Comparison of ENCODE assay signal across 8 mouse cellular contexts in genomic region chr10:81406504-81407440, GRCm38 (mm10). TPM values are rescaled to one million over a fixed set of nuclear protein-coding genes. Genes with fewer than 3 reads are reported as not detected.
DNase-seq lines count a peak whose midpoint lies in the region; ATAC-seq and TF ChIP-seq lines count a peak whose summit lies in the region.

No protein-coding gene starts in this region.

- peaks cover 92% of the 10 kb centered on the region for H3K4me1 ChIP-seq in heart, embryonic 10.5 days
- H3K4me1 ChIP-seq in G1E (ENCODE audit: insufficient read depth, low read depth, low read length): peaks cover 91% of the 10 kb centered on the region
- H3K4me1 ChIP-seq in forebrain, postnatal 0 days (ENCODE audit: insufficient read depth): peaks cover 8% of the 10 kb centered on the region
- H3K4me1 ChIP-seq in liver, embryonic 16.5 days (ENCODE audit: control insufficient read depth, low read depth, low read length): peaks cover 45% of the 10 kb centered on the region

- peak overlapping the region; percentile 54 for H3K4me3 ChIP-seq in heart, embryonic 10.5 days
- H3K4me3 ChIP-seq in G1E (ENCODE audit: low read depth, low read length): peak overlapping the region; percentile 63; the same call in 1 of the 2 replicates
- H3K4me3 ChIP-seq in forebrain, postnatal 0 days (ENCODE audit: low read depth, low read length): no peak overlapping the region
- H3K4me3 ChIP-seq in liver, embryonic 16.5 days (ENCODE audit: low read depth, low read length): peak overlapping the region; percentile 40

- peak overlapping the region; percentile 10; the same call in 1 of the 2 replicates for H3K4me2 ChIP-seq in forebrain, postnatal 0 days (ENCODE audit: low read depth)
- peak overlapping the region; percentile 28; the same call in 1 of the 2 replicates for H3K4me2 ChIP-seq in liver, embryonic 16.5 days (ENCODE audit: low read depth, low read length)

- no peak for TF ChIP-seq CTCF in G1E (IDR thresholded peaks at IDR 0.05; ENCODE audit: low read depth, low read length)
- no peak for TF ChIP-seq CTCF in forebrain, postnatal 0 days (IDR thresholded peaks at IDR 0.05; ENCODE audit: low read depth)

- H3K36me3 ChIP-seq in heart, embryonic 10.5 days: peaks cover 30% of the 10 kb centered on the region
- peaks cover 38% of the 10 kb centered on the region for H3K36me3 ChIP-seq in G1E (replicated peaks)
- peaks cover 27% of the 10 kb centered on the region; the same call in 1 of the 2 replicates for H3K36me3 ChIP-seq in forebrain, postnatal 0 days (ENCODE audit: insufficient read depth)
- H3K36me3 ChIP-seq in liver, embryonic 16.5 days (ENCODE audit: control insufficient read depth, insufficient read depth): no peaks in the 10 kb centered on the region

- H3K27ac ChIP-seq in heart, embryonic 10.5 days: peak overlapping the region; percentile 86
- H3K27ac ChIP-seq in forebrain, postnatal 0 days (ENCODE audit: low read depth, low read length): no peak overlapping the region
- H3K27ac ChIP-seq in liver, embryonic 16.5 days (ENCODE audit: low read length): no peak overlapping the region

- no peaks in the 10 kb centered on the region for H3K9me3 ChIP-seq in heart, embryonic 10.5 days
- no peaks in the 10 kb centered on the region for H3K9me3 ChIP-seq in G1E (replicated peaks)
- no peaks in the 10 kb centered on the region for H3K9me3 ChIP-seq in forebrain, postnatal 0 days (ENCODE audit: low read length)
- H3K9me3 ChIP-seq in liver, embryonic 16.5 days (replicated peaks; ENCODE audit: control insufficient read depth, low read length): no peaks in the 10 kb centered on the region

- H3K27me3 ChIP-seq in heart, embryonic 10.5 days (ENCODE audit: insufficient read depth, poor library complexity, severe bottlenecking): peaks cover 63% of the 10 kb centered on the region
- peaks cover 40% of the 10 kb centered on the region; the same call in 1 of the 2 replicates for H3K27me3 ChIP-seq in G1E (ENCODE audit: insufficient read depth, low read length)
- no peaks in the 10 kb centered on the region for H3K27me3 ChIP-seq in forebrain, postnatal 0 days (ENCODE audit: insufficient read depth, low read length)
- peaks cover 39% of the 10 kb centered on the region for H3K27me3 ChIP-seq in liver, embryonic 16.5 days (ENCODE audit: control insufficient read depth, insufficient read depth, low read depth, low read length)

- DNase-seq in heart, embryonic 10.5 days (ENCODE audit: low spot score): no peak
- DNase-seq in heart, postnatal 4 days: no peak
- no peak for DNase-seq in G1E (ENCODE audit: low spot score)
- no peak for DNase-seq in forebrain, postnatal 0 days
- DNase-seq in layer of hippocampus, postnatal 10 days (ENCODE audit: low spot score in 2 of 2): no peak
- no peak for DNase-seq in left cerebral cortex, adult 9 months (ENCODE audit: low spot score in 2 of 2)

- WGBS in heart, embryonic 10.5 days: 15% methylated on average over 24 of the region's 24 CpGs
- 37% methylated on average over 24 of the region's 24 CpGs for WGBS in forebrain, postnatal 0 days
- 21% methylated on average over 24 of the region's 24 CpGs for WGBS in liver, embryonic 16.5 days (ENCODE audit: insufficient replicate concordance)

- no peak for ATAC-seq in G1E (ENCODE audit: extremely low read depth, insufficient number of reproducible peaks, low FRiP score, poor library complexity, severe bottlenecking)
- ATAC-seq in forebrain, postnatal 0 days: no peak
- no peak for ATAC-seq in liver, embryonic 16.5 days (ENCODE audit: low read depth)
- ATAC-seq in erythroid progenitor cell, adult 5-6 weeks (replicated peaks; ENCODE audit: low FRiP score, poor library complexity, severe bottlenecking): no peak

- H3K9ac ChIP-seq in forebrain, postnatal 0 days: no peak overlapping the region
- no peak overlapping the region; the same call in 1 of the 2 replicates for H3K9ac ChIP-seq in liver, embryonic 16.5 days (ENCODE audit: low read depth, low read length)

RNA-seq across cellular contexts. Expression of gene Smim24, which starts 13.9 kb away (rescaled TPM):
- 3.4 and 4.0 TPM in 2 replicates for polyA plus RNA-seq in heart, embryonic 10.5 days (2016; fragmentation: Nextera tagmentation; extraction: Ambion mirVana)
- total RNA-seq in heart, postnatal 4 days (2021): 1 to 10 TPM; 1.9 to 2.4 TPM
- 6.5 and 13.8 TPM in 2 replicates for total RNA-seq in G1E (2014; fragmentation: Nextera tagmentation)
- 1.9 and 3.5 TPM in 2 replicates for total RNA-seq in G1E (2017)
- polyA plus RNA-seq in G1E (2012): 1.6 and 1.8 TPM in 2 replicates
- total RNA-seq in forebrain, postnatal 0 days (2014; rRNA removed): 0.77 and 1.3 TPM in 2 replicates
- 1.7 TPM in 2 replicates for polyA plus RNA-seq in forebrain, postnatal 0 days (2015; fragmentation: Nextera tagmentation; extraction: Ambion mirVana)
- polyA plus RNA-seq in liver, embryonic 16.5 days (2015; fragmentation: Nextera tagmentation; extraction: Ambion mirVana): 1.7 and 4.1 TPM in 2 replicates
- total RNA-seq in erythroid progenitor cell, adult 5-6 weeks (2015; ENCODE audit: low replicate concordance): 5.4 and 7.5 TPM in 2 replicates
- 4.2 TPM in 1 of 2 replicates, not detected in the other for total RNA-seq in erythroid progenitor cell, adult 5-6 weeks (2017; ENCODE audit: low replicate concordance)
- 1 to 10 TPM; 2.6 to 3.0 TPM for total RNA-seq in layer of hippocampus, postnatal 10 days (2021)

RNA-seq across cellular contexts. Expression of gene Gm48552, which starts 18.0 kb away (rescaled TPM):
- polyA plus RNA-seq in heart, embryonic 10.5 days (2016; fragmentation: Nextera tagmentation; extraction: Ambion mirVana): 1.1 and 1.7 TPM in 2 replicates
- under 1 TPM; 0.72 to 0.98 TPM for total RNA-seq in heart, postnatal 4 days (2021)
- 1.2 and 3.1 TPM in 2 replicates for total RNA-seq in G1E (2014; fragmentation: Nextera tagmentation)
- 0.38 and 0.93 TPM in 2 replicates for total RNA-seq in G1E (2017)
- polyA plus RNA-seq in G1E (2012): 7.2 and 7.4 TPM in 2 replicates
- total RNA-seq in forebrain, postnatal 0 days (2014; rRNA removed): 5.8 and 16.6 TPM in 2 replicates
- 1.9 and 3.7 TPM in 2 replicates for polyA plus RNA-seq in forebrain, postnatal 0 days (2015; fragmentation: Nextera tagmentation; extraction: Ambion mirVana)
- 0.44 and 0.48 TPM in 2 replicates for polyA plus RNA-seq in liver, embryonic 16.5 days (2015; fragmentation: Nextera tagmentation; extraction: Ambion mirVana)
- not detected in 2 replicates for total RNA-seq in erythroid progenitor cell, adult 5-6 weeks (2015; ENCODE audit: low replicate concordance)
- total RNA-seq in erythroid progenitor cell, adult 5-6 weeks (2017; ENCODE audit: low replicate concordance): not detected in 2 replicates
- total RNA-seq in layer of hippocampus, postnatal 10 days (2021): 1 to 10 TPM; 1.1 to 3.5 TPM

RNA-seq across cellular contexts. Expression of gene Gm48551, which starts 22.5 kb away (rescaled TPM):
- polyA plus RNA-seq in heart, embryonic 10.5 days (2016; fragmentation: Nextera tagmentation; extraction: Ambion mirVana): 2.2 and 3.1 TPM in 2 replicates
- total RNA-seq in heart, postnatal 4 days (2021): under 1 TPM; 0.55 to 0.70 TPM
- total RNA-seq in G1E (2014; fragmentation: Nextera tagmentation): 1.1 TPM in 1 of 2 replicates, not detected in the other
- 2.6 and 4.1 TPM in 2 replicates for total RNA-seq in G1E (2017)
- polyA plus RNA-seq in G1E (2012): 0.72 and 1.3 TPM in 2 replicates
- total RNA-seq in forebrain, postnatal 0 days (2014; rRNA removed): 2.5 and 3.3 TPM in 2 replicates
- 5.0 and 7.3 TPM in 2 replicates for polyA plus RNA-seq in forebrain, postnatal 0 days (2015; fragmentation: Nextera tagmentation; extraction: Ambion mirVana)
- 0.54 and 0.55 TPM in 2 replicates for polyA plus RNA-seq in liver, embryonic 16.5 days (2015; fragmentation: Nextera tagmentation; extraction: Ambion mirVana)
- 2.1 and 4.3 TPM in 2 replicates for total RNA-seq in erythroid progenitor cell, adult 5-6 weeks (2015; ENCODE audit: low replicate concordance)
- not detected in 2 replicates for total RNA-seq in erythroid progenitor cell, adult 5-6 weeks (2017; ENCODE audit: low replicate concordance)
- 1 to 10 TPM; 2.3 to 4.5 TPM for total RNA-seq in layer of hippocampus, postnatal 10 days (2021)

RNA-seq across cellular contexts. Expression of gene Dohh, which starts 22.5 kb away (rescaled TPM):
- 100 and 105 TPM in 2 replicates for polyA plus RNA-seq in heart, embryonic 10.5 days (2016; fragmentation: Nextera tagmentation; extraction: Ambion mirVana)
- 10 to 100 TPM; 52.9 to 55.9 TPM for total RNA-seq in heart, postnatal 4 days (2021)
- total RNA-seq in G1E (2014; fragmentation: Nextera tagmentation) (9.6 and 11.9 TPM in 2 replicates), G1E (2017) (60.4 and 69.7 TPM in 2 replicates)
- 186 and 220 TPM in 2 replicates for polyA plus RNA-seq in G1E (2012)
- 126 and 139 TPM in 2 replicates for total RNA-seq in forebrain, postnatal 0 days (2014; rRNA removed)
- polyA plus RNA-seq in forebrain, postnatal 0 days (2015; fragmentation: Nextera tagmentation; extraction: Ambion mirVana): 111 and 125 TPM in 2 replicates
- 46.3 and 48.3 TPM in 2 replicates for polyA plus RNA-seq in liver, embryonic 16.5 days (2015; fragmentation: Nextera tagmentation; extraction: Ambion mirVana)
- total RNA-seq in erythroid progenitor cell, adult 5-6 weeks (2015; ENCODE audit: low replicate concordance): 8.8 TPM in 1 of 2 replicates, not detected in the other
- 4.0 and 17.2 TPM in 2 replicates for total RNA-seq in erythroid progenitor cell, adult 5-6 weeks (2017; ENCODE audit: low replicate concordance)
- total RNA-seq in layer of hippocampus, postnatal 10 days (2021): 10 to 100 TPM; 72.0 to 77.3 TPM

RNA-seq across cellular contexts. Expression of gene Fzr1, which starts 28.5 kb away (rescaled TPM):
- polyA plus RNA-seq in heart, embryonic 10.5 days (2016; fragmentation: Nextera tagmentation; extraction: Ambion mirVana): 105 and 117 TPM in 2 replicates
- 10 to 100 TPM; 55.4 to 56.8 TPM for total RNA-seq in heart, postnatal 4 days (2021)
- total RNA-seq in G1E (2014; fragmentation: Nextera tagmentation) (29.7 and 65.2 TPM in 2 replicates), G1E (2017) (15.8 and 22.8 TPM in 2 replicates)
- polyA plus RNA-seq in G1E (2012): 88.9 and 96.2 TPM in 2 replicates
- 60.2 and 67.2 TPM in 2 replicates for total RNA-seq in forebrain, postnatal 0 days (2014; rRNA removed)
- polyA plus RNA-seq in forebrain, postnatal 0 days (2015; fragmentation: Nextera tagmentation; extraction: Ambion mirVana): 128 and 132 TPM in 2 replicates
- polyA plus RNA-seq in liver, embryonic 16.5 days (2015; fragmentation: Nextera tagmentation; extraction: Ambion mirVana): 128 and 138 TPM in 2 replicates
- total RNA-seq in erythroid progenitor cell, adult 5-6 weeks (2015; ENCODE audit: low replicate concordance): 235 and 246 TPM in 2 replicates
- total RNA-seq in erythroid progenitor cell, adult 5-6 weeks (2017; ENCODE audit: low replicate concordance): 247 and 266 TPM in 2 replicates
- total RNA-seq in layer of hippocampus, postnatal 10 days (2021): 10 to 100 TPM; 81.2 to 85.2 TPM
